Mouse (Mus musculus) neural tube, embryonic 14.5 days (tissue): ENCODE measurements around the gene Naa40. TPM values are rescaled to one million over a fixed set of nuclear protein-coding genes. Genes with fewer than 3 reads are reported as not detected.

Source experiments
- ATAC-seq: fragments of 200-750 bp; cut with Nextera tagmentation; 2 replicates; pipeline ENCODE4 v1.8.0; 2017; ENCODE audit warnings: low read depth, mild to moderate bottlenecking, moderate TSS enrichment, moderate library complexity
- H3K27ac ChIP-seq: fragments of 300-500 bp; sonication (generic); 2 replicates; pipeline ENCODE4 v1.5.1; 2014; ENCODE audit warnings: low read depth, mild to moderate bottlenecking, control low read depth, low read length, moderate library complexity, mixed read lengths
- H3K27me3 ChIP-seq: fragments of 300-500 bp; sonication (generic); 2 replicates; pipeline ENCODE4 v1.6.1; 2014; ENCODE audit warnings: low read length; ENCODE audit not compliant: control insufficient read depth, insufficient read depth
- H3K36me3 ChIP-seq: fragments of 300-500 bp; sonication (generic); 2 replicates; pipeline ENCODE4 v1.6.1; 2014; ENCODE audit warnings: low read length, mixed read lengths; ENCODE audit not compliant: control insufficient read depth, insufficient read depth
- H3K4me1 ChIP-seq: fragments of 300-500 bp; sonication (generic); 2 replicates; pipeline ENCODE4 v1.6.1; 2014; ENCODE audit warnings: low read length; ENCODE audit not compliant: control insufficient read depth, insufficient read depth
- H3K4me2 ChIP-seq: fragments of 300-500 bp; sonication (generic); 2 replicates; pipeline ENCODE4 v1.6.1; 2014; ENCODE audit warnings: mild to moderate bottlenecking, low read depth, low read length, control low read depth
- H3K4me3 ChIP-seq: fragments of 300-500 bp; sonication (generic); 2 replicates; pipeline ENCODE4 v1.5.1; 2014; ENCODE audit warnings: low read depth, low read length, control low read depth, mixed read lengths
- H3K9ac ChIP-seq: fragments of 300-500 bp; sonication (generic); replicated peaks from 2 replicates; pipeline ENCODE4 v1.6.1; 2014; ENCODE audit warnings: low read depth, mild to moderate bottlenecking, control low read depth, low read length, mixed read lengths
- H3K9me3 ChIP-seq: fragments of 300-500 bp; sonication (generic); 2 replicates; pipeline ENCODE4 v1.6.1; 2016; ENCODE audit warnings: low read length; ENCODE audit not compliant: control insufficient read depth
- WGBS: fragments of 180-500 bp; shearing (Covaris S2); extraction: QIAGEN DNeasy Blood & Tissue Kit; methylation state at CpG from one replicate; pipeline ENCODE4 v1.1.7; 2014; 5-methylcytosine and 5-hydroxymethylcytosine counted together
- polyA plus RNA-seq: library from polyadenylated mRNA; unstranded; fragments of >200 nt; fragmentation: Nextera tagmentation; extraction: Ambion mirVana; gene quantifications from 2 replicates; pipeline ENCODE4 v1.2.1, GENCODE M21; 2014

The Naa40 gene
- polyA plus RNA-seq, 1 experiment from 2014 or later: 68.7 TPM

DNA sequence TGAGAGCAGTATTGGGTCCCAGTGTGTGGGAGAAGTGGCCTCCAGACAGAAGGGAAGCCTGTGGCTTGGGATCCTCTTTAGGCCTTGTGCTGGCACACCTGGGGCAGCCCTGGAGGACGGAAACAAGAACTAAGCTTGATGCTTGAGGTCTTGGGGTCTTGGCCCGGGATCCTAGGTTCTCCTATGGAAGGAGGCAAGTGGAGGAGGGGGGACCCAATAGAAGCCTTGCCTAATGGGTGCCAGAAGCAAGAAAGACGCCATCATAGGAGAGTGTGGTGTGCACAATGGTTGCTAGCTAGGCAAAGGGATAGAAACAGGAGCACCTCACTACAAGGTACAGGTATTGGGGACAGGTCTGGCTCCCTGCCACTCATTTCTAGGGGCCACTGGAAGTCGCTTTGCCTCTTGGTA, 25.4 kb upstream of the Naa40 start:
- no peak overlapping the region for H3K4me3 ChIP-seq
- peaks cover 47% of the 10 kb centered on the region for H3K4me1 ChIP-seq

DNA sequence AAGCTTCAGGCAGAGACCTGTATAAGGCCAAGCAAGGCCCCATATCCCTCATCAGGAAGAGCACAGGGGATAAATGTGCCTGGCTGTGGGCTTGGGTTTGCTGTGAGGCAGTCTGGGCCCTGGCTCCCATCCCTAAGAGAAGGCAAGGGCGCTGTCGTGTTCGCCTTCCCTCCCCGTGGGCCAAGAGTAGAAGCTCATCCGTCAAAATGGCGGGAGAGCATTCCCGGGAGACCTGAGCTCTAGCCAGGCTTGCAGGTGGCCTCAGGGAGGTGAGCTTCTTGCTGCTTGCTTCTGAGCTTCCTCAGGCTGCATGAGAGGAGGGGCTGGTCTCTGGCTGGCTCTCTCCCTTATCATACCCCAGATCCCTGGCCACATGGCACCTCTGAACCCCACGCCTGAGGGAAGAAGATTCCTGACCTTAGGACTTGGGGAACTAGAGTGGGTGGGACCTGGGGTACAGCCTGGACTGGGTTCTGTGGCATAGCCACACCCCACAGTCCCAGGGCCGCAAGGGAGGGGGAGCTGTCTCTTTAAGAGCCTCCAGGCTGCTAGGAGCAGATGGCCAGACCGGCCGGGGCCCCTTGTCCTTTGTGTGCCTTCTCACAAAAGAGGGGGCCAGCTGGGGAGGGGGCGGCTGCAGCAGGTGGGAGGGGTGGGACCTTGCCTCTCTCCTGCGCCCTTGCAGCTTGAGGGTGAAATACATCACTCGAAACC, 24.7 kb upstream of the Naa40 start:
- H3K4me3 ChIP-seq: no peak overlapping the region
- peak overlapping the region; percentile 95 for H3K27ac ChIP-seq
- no peak overlapping the region for H3K4me2 ChIP-seq
- no peaks in the 10 kb centered on the region for H3K9me3 ChIP-seq
- 11% methylated on average over 14 of the region's 14 CpGs for WGBS
- 0 out of 2 replicates have a peak overlapping the region, but pooled peaks have one; percentile 28 for H3K9ac ChIP-seq
- H3K36me3 ChIP-seq: no peaks in the 10 kb centered on the region
- H3K27me3 ChIP-seq: no peaks in the 10 kb centered on the region
- no peak for ATAC-seq
- H3K4me1 ChIP-seq: peaks cover 42% of the 10 kb centered on the region

More for the DNA sequence above, 25.4 kb upstream of the Naa40 start:
- H3K9me3 ChIP-seq: no peaks in the 10 kb centered on the region
- no peak overlapping the region for H3K4me2 ChIP-seq
- H3K27me3 ChIP-seq: no peaks in the 10 kb centered on the region
- H3K9ac ChIP-seq: no peak overlapping the region
- peaks cover 4% of the 10 kb centered on the region for H3K36me3 ChIP-seq
- 18% methylated on average over 4 of the region's 4 CpGs for WGBS
- peak overlapping the region; percentile 95 for H3K27ac ChIP-seq
- ATAC-seq: no peak

DNA sequence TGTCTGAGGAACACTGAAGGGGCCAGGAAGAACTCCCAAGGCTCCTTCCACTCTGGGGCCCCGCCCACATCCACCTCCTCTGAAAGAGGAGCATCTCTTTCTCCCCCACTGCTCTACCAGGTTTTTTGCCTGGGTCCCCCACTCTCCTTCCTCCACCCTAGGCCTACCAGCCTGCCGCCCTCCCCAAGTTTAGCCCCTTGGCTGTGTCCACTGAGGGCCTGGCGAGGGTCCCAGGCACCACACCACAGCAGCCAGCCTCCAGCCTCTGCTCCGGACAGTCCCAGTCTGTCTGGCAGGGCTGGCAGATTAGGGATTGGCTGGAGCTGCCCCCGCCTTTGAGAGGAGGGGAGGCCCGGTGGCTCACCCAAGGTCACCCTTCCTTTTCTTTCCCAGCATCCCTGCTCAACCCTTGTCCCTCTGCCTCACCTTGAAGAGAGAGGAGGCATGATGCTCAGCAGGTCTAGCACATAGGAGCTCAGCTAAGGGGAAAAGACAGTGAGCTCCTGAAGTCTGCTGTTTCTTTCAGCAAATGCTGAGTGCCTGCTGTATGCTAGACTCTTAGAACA, 23.9 kb upstream of the Naa40 start:
- WGBS: 14% methylated on average over 6 of the region's 6 CpGs
- Histone ChIP-seq H3K9ac (no peak overlapping the region), H3K27me3 (no peaks in the 10 kb centered on the region), H3K27ac (peak overlapping the region; percentile 95), H3K4me3 (no peak overlapping the region), H3K4me2 (no peak overlapping the region; the same call in 1 of the 2 replicates), H3K4me1 (peaks cover 36% of the 10 kb centered on the region), H3K9me3 (no peaks in the 10 kb centered on the region), H3K36me3 (no peaks in the 10 kb centered on the region)
- ATAC-seq: no peak

DNA sequence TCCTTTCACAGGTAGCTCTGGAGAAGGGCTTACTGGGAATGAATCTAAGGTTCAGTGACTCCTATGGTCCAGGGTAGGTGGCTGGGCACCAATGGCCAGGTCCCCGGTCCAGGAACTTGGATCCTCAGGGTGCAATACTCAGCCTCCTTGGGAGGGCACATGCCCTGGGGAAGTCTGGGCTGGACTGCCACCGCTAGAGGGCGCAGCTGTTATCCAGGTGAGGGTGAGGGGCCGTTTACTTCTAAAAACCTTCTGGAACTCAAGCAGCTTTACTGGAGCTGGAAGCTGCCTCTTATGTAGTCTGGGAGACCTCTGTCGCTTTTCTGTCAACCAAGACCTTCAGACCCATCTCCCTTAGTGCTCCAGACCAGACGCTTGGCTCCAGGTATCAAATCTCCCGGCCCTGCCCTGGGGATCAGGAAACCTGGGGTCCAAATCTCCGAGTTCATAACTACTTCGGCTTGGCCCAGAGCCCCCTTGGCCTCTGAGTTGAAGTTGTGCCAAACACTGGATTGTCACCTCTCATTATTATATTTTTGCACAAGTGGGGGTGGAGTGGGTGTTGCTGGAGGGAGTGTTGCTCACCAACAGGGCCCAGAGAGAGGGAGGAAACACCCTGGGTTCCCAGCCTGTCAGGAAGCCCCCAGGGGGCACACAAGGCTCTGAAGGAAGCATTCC, 23.2 kb upstream of the Naa40 start:
- no peak for ATAC-seq
- H3K4me3 ChIP-seq: no peak overlapping the region
- H3K27me3 ChIP-seq: no peaks in the 10 kb centered on the region
- H3K36me3 ChIP-seq: no peaks in the 10 kb centered on the region
- no peak overlapping the region for H3K4me2 ChIP-seq
- no peaks in the 10 kb centered on the region for H3K9me3 ChIP-seq
- H3K4me1 ChIP-seq: peaks cover 30% of the 10 kb centered on the region
- H3K27ac ChIP-seq: no peak overlapping the region
- WGBS: 21% methylated on average over 9 of the region's 9 CpGs
- no peak overlapping the region for H3K9ac ChIP-seq

DNA sequence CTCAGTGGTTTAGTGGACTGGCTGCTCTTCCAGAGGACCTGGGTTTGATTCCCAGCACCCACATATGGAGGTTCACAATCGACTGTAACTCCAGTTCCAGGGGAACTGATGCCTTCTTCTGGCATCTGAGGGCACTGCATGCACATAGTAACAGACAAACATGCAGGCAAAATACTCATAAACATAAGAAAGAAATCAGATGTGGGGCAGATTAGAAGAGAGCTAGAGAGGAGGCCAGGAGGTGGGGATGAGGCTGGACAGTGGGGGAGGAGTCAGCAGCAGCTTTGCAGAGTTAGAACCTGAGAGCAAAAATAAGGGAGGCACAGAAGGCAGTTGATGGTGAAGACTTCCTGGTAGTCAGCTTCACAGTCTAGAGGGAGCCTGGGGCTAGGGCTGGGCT, 21.6 kb upstream of the Naa40 start:
- Histone ChIP-seq H3K4me3 (no peak overlapping the region), H3K4me2 (no peak overlapping the region), H3K4me1 (peaks cover 24% of the 10 kb centered on the region), H3K27ac (no peak overlapping the region), H3K9ac (no peak overlapping the region), H3K27me3 (no peaks in the 10 kb centered on the region), H3K9me3 (no peaks in the 10 kb centered on the region), H3K36me3 (no peaks in the 10 kb centered on the region)
- 97% methylated on average over 1 of the region's 1 CpGs for WGBS
- no peak for ATAC-seq

DNA sequence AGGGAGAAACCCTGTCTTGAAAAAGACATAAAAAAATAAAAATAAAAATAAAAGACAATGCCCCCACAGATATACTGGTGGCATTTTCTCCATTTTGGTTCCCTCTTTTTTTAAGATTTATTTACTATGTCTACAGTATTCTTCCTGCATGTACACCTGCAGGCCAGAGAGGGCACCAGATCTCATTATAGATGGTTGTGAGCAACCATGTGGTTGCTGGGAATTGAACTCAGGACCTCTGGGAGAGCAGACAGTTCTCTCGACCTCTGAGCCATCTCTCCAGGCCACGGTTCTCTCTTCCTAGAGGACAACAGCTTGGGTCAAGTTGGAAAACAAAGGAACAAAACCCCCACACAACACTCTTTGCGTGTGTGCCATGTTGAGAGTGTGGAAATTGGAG, 21.0 kb upstream of the Naa40 start:
- Histone ChIP-seq H3K27me3 (no peaks in the 10 kb centered on the region), H3K4me2 (no peak overlapping the region), H3K36me3 (no peaks in the 10 kb centered on the region), H3K9ac (no peak overlapping the region), H3K4me3 (no peak overlapping the region), H3K27ac (no peak overlapping the region), H3K4me1 (peaks cover 18% of the 10 kb centered on the region), H3K9me3 (no peaks in the 10 kb centered on the region)
- no peak for ATAC-seq
- WGBS: 91% methylated on average over 3 of the region's 3 CpGs

DNA sequence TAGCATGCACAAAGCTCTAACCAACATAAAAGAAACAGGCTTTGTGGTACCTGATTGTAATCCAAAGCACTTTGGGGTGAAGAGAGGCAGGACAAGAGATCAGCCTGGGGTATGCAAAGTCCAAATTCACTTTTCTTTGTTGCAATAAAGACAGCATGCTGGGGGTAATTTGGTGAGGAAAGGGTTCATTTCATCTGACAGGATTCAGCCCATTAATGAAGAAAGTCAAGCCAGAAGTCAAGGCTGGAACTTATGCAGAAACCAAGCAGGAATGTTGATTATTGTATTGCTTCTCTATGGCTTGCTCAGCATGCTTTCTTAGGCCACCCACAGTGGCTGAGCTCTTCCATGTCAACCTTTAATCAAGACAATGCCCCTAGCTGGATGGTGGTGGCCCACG, 20.5 kb upstream of the Naa40 start:
- no peak for ATAC-seq
- H3K4me3 ChIP-seq: no peak overlapping the region
- H3K36me3 ChIP-seq: no peaks in the 10 kb centered on the region
- peaks cover 16% of the 10 kb centered on the region for H3K4me1 ChIP-seq
- WGBS: 86% methylated on average over 1 of the region's 1 CpGs
- no peak overlapping the region for H3K9ac ChIP-seq
- no peak overlapping the region for H3K27ac ChIP-seq
- H3K9me3 ChIP-seq: no peaks in the 10 kb centered on the region
- no peaks in the 10 kb centered on the region for H3K27me3 ChIP-seq
- no peak overlapping the region for H3K4me2 ChIP-seq

DNA sequence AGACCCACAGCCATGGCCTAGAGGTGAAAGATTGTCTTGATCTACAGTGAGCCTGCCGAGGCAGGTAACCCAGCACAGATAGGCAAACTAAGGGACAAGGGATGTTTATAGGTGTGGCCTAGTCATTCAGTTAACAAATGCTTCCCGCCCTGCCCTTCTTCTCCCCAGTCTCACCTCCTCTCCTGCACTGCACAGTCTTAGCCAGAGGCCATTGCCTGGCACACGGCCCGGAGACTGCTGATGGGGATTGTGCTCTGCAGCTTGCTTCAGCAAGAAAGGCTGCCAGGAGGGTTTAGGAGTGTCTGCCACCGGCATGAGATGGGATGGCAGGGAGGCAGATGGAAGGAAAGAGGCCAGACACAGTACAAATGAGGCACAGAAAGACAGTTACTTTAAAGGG, 16.9 kb upstream of the Naa40 start:
- Histone ChIP-seq H3K36me3 (no peaks in the 10 kb centered on the region), H3K4me3 (no peak overlapping the region), H3K4me2 (no peak overlapping the region), H3K27me3 (no peaks in the 10 kb centered on the region), H3K9ac (no peak overlapping the region), H3K4me1 (no peaks in the 10 kb centered on the region), H3K9me3 (no peaks in the 10 kb centered on the region), H3K27ac (no peak overlapping the region)
- WGBS: 77% methylated on average over 5 of the region's 5 CpGs
- no peak for ATAC-seq

DNA sequence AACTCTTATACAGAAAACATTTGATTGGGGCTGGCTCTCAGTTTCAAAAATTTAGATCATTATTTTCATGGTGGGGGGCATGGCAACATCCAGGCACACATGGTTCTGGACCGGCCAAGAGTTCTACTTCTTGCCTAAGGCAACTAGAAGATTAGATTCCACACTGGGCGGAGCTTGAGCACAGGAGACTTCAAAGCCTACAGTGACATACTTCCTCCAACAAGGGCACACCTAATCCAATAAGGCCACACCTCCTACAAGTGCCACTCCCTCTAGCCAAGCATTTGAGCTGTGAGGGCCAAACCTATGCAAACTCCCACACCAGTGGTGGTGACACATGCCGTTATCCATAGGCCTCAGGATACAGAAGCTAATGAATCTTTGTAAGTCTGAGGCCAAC, 5.0 kb upstream of the Naa40 start:
- 79% methylated on average over 3 of the region's 3 CpGs for WGBS
- Histone ChIP-seq H3K27ac (no peak overlapping the region), H3K4me2 (no peak overlapping the region), H3K9ac (no peak overlapping the region), H3K4me3 (no peak overlapping the region), H3K9me3 (no peaks in the 10 kb centered on the region), H3K27me3 (no peaks in the 10 kb centered on the region), H3K36me3 (no peaks in the 10 kb centered on the region), H3K4me1 (no peaks in the 10 kb centered on the region)
- no peak for ATAC-seq
